Mouse (Mus musculus) forebrain, postnatal 0 days (tissue): ENCODE measurements around the gene Irgm1. TPM values are rescaled to one million over a fixed set of nuclear protein-coding genes. Genes with fewer than 3 reads are reported as not detected.

Experiments used
- ATAC-seq: fragments of 200-750 bp; cut with Nextera tagmentation; 2 replicates; pipeline ENCODE4 v1.8.0; 2017; ENCODE audit warnings: mild to moderate bottlenecking, moderate library complexity
- DNase-seq: peaks from one replicate; pipeline ENCODE4 v3.0.0-alpha.2; 2015
- H3K27ac ChIP-seq: fragments of 300-500 bp; sonication (generic); 2 replicates; pipeline ENCODE4 v1.5.1; 2014; ENCODE audit warnings: low read depth, mild to moderate bottlenecking, antibody characterized with exemption, low read length, moderate library complexity, mixed read lengths
- H3K27me3 ChIP-seq: fragments of 300-500 bp; sonication (generic); 2 replicates; pipeline ENCODE4 v1.6.1; 2014; ENCODE audit warnings: mild to moderate bottlenecking, low read length, mixed read lengths; ENCODE audit not compliant: insufficient read depth
- H3K36me3 ChIP-seq: fragments of 300-500 bp; sonication (generic); 2 replicates; pipeline ENCODE4 v1.6.1; 2014; ENCODE audit warnings: mild to moderate bottlenecking, moderate library complexity; ENCODE audit not compliant: insufficient read depth
- H3K4me1 ChIP-seq: fragments of 300-500 bp; sonication (generic); 2 replicates; pipeline ENCODE4 v1.6.1; 2014; ENCODE audit warnings: antibody characterized with exemption; ENCODE audit not compliant: insufficient read depth
- H3K4me2 ChIP-seq: fragments of 300-500 bp; sonication (generic); 2 replicates; pipeline ENCODE4 v1.6.1; 2014; ENCODE audit warnings: low read depth, mild to moderate bottlenecking, moderate library complexity
- H3K4me3 ChIP-seq: fragments of 300-500 bp; sonication (generic); 2 replicates; pipeline ENCODE4 v1.5.1; 2014; ENCODE audit warnings: low read depth, low read length, mixed read lengths
- H3K9ac ChIP-seq: fragments of 300-500 bp; sonication (generic); 2 replicates; pipeline ENCODE4 v1.6.1; 2014; ENCODE audit warnings: mild to moderate bottlenecking
- H3K9me3 ChIP-seq: fragments of 300-500 bp; sonication (generic); 2 replicates; pipeline ENCODE4 v1.6.1; 2016; ENCODE audit warnings: low read length
- CTCF ChIP-seq: sonication (generic); IDR thresholded peaks from 2 replicates; pipeline ENCODE4 v1.5.1; 2016; ENCODE audit warnings: antibody characterized with exemption, control low read depth, low read depth
- WGBS: fragments of 180-500 bp; shearing (Covaris S2); extraction: QIAGEN DNeasy Blood & Tissue Kit; methylation state at CpG from one replicate; pipeline ENCODE4 v1.1.7; 2014; 5-methylcytosine and 5-hydroxymethylcytosine counted together
- polyA plus RNA-seq: library from polyadenylated mRNA; unstranded; fragments of >200 nt; fragmentation: Nextera tagmentation; extraction: Ambion mirVana; gene quantifications from 2 replicates; pipeline ENCODE4 v1.2.1, GENCODE M21; 2015
- total RNA-seq: library from RNA; depleted of rRNA; stranded (reverse); fragments of >200 nt; gene quantifications from 2 replicates; pipeline ENCODE4 v1.2.3, GENCODE M21; 2014; rRNA removed

Irgm1 gene
- total and polyA plus RNA-seq, 2 experiments from 2014 or later = 4.9 to 6.7 TPM

DNA sequence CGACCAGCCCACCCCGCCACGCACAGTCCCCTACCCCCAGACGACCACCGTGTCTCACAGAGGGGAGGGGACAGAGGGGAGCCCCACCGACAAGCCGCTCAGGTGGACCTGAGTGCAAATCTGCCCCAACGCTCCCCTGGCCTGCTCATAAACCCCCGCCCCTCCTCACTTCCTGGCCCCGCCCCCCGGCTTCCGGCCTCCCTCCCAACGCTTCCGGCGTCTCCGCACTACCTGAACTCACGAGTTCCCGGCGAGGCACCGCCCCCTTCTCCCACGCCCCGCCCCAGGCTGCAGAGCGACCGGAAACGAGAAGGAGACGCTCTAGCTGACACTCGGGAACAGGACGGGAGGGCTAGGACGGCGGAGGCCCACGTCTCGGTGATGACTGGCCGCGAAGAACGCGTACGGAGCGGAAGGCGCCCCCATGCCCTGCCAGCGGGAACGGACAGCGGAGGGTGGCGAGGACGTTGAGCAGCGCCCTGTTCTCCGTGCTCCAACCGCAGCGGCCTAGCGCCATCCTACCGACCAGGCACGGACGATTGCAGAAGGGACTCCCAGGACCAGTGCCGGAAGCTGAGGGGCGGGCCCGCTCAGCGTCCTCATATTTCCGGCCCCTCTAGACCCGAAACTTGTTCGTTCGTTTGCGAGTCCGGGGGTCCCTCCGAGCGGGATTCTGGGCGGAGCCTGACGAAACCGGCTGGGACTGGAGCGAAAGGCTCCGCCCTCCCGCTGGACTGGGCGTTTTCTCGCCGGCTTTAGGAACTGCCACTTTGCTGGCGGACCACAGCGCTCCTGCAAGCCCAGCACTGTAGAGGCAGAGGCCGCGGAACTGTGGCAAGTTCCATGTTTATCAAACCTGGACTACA, 54.5 kb downstream of the Irgm1 start, which contains the start of gene Trim41:
Trim41 (minus strand) TSS at position 554 of the 866 bp plus-strand sequence.
- ATAC-seq (peak; percentile 97), DNase-seq (peak; percentile 98)
- H3K4me2 ChIP-seq = peak within 1 kb of the TSS; percentile 86
- H3K4me3 ChIP-seq = peak within 1 kb of the TSS; percentile 88
- H3K9ac ChIP-seq = peak within 1 kb of the TSS; percentile 75
- peaks cover 12% of the 10 kb centered on the region; the same call in 1 of the 2 replicates for H3K4me1 ChIP-seq
- peaks cover 18% of the 10 kb centered on the region for H3K36me3 ChIP-seq
- no peaks in the 10 kb centered on the region for H3K27me3 ChIP-seq
- peak within 1 kb of the TSS; percentile 93 for H3K27ac ChIP-seq
- 1% methylated on average over 74 of the region's 77 CpGs for WGBS
- TF ChIP-seq CTCF = peak; percentile 47
- H3K9me3 ChIP-seq = no peaks in the 10 kb centered on the region

DNA sequence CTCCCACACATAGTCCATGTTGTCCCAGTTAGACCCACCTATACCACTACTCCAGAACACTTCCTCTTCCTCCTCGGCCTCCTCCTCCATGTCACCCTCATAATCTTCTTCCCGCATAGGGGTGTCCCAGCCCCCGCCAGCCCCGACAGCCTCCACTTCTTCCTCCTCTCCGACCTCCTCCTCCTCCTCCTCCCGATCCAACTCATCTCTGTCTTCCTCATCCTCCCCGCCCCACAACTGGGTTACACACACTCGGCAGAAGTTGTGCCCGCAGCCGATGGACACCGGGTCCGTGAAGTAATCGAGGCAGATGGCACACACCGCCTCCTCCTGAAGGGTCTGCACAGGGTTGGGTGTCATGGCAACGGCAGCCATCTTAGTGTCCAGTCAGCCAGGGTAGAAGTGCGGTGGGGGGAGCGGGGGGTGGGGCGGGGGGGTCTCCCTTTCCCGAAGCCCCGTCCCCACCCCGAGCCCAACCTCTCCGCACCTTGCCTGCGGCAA, 55.2 kb downstream of the Irgm1 start:
- peaks cover 25% of the 10 kb centered on the region for H3K36me3 ChIP-seq
- H3K4me2 ChIP-seq = peak overlapping the region; percentile 86
- peak; percentile 52 for ATAC-seq
- peak overlapping the region; percentile 88 for H3K4me3 ChIP-seq
- no peaks in the 10 kb centered on the region for H3K27me3 ChIP-seq
- peaks cover 12% of the 10 kb centered on the region; the same call in 1 of the 2 replicates for H3K4me1 ChIP-seq
- peak overlapping the region; percentile 75 for H3K9ac ChIP-seq
- DNase-seq = no peak
- WGBS = 4% methylated on average over 22 of the region's 23 CpGs
- H3K9me3 ChIP-seq = no peaks in the 10 kb centered on the region
- peak overlapping the region; percentile 93 for H3K27ac ChIP-seq
- no peak for TF ChIP-seq CTCF

- Histone ChIP-seq H3K4me3 (peak overlapping the region; percentile 88), H3K27me3 (no peaks in the 10 kb centered on the region), H3K9ac (peak overlapping the region; percentile 75), H3K4me2 (peak overlapping the region; percentile 86), H3K27ac (0 out of 2 replicates have a peak overlapping the region, but pooled peaks have one; percentile 93), H3K36me3 (peaks cover 29% of the 10 kb centered on the region), H3K4me1 (peaks cover 12% of the 10 kb centered on the region; the same call in 1 of the 2 replicates), H3K9me3 (no peaks in the 10 kb centered on the region)
- DNase-seq (no peak), ATAC-seq (no peak)
- TF ChIP-seq CTCF = no peak
- 78% methylated on average over 16 of the region's 16 CpGs for WGBS
Observed at GRCm38 (mm10) chr11:48815851-48816250, 55.6 kb downstream of the Irgm1 start.

DNA sequence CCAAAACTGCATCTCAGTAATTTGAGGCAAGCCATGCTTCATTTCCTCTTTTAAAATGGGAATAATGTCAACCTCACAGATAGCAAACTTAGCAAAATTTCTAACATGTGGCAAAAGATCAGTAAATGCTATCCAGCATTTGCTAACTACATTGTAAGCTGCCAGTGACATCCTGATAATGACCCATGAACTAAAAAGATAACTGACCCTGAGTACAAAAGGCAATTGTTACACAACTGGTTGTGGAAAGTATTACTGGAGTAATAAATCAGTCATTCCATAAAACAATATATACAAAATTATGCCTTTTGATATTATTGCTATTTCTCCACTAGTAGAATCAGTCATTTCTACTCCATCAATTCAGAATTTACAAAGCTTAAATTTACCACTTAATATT, 57.7 kb downstream of the Irgm1 start:
- peaks cover 12% of the 10 kb centered on the region; the same call in 1 of the 2 replicates for H3K4me1 ChIP-seq
- TF ChIP-seq CTCF = no peak
- H3K4me3 ChIP-seq = no peak overlapping the region
- no peaks in the 10 kb centered on the region for H3K27me3 ChIP-seq
- H3K27ac ChIP-seq = no peak overlapping the region
- no peak overlapping the region for H3K9ac ChIP-seq
- H3K36me3 ChIP-seq = peaks cover 47% of the 10 kb centered on the region
- ATAC-seq = no peak
- H3K4me2 ChIP-seq = no peak overlapping the region
- no peak for DNase-seq
- H3K9me3 ChIP-seq = no peaks in the 10 kb centered on the region

Other genes starting within 250 kb of the Irgm1 start
- gene Rack1, start 71.4 kb downstream of the Irgm1 start, total RNA-seq = 1,021 and 1,323 TPM in 2 replicates
- gene Rack1, start 71.4 kb downstream of the Irgm1 start, polyA plus RNA-seq = 368 and 466 TPM in 2 replicates
- gene Trim41, start 54.3 kb downstream of the Irgm1 start, total RNA-seq = 42.2 and 47.1 TPM in 2 replicates
- gene Trim41, start 54.3 kb downstream of the Irgm1 start, polyA plus RNA-seq = 4.4 TPM in 2 replicates
- gene Trim7, start 45.5 kb downstream of the Irgm1 start, total RNA-seq = 5.6 and 9.5 TPM in 2 replicates
- 1.9 and 2.5 TPM in 2 replicates for gene Trim7, start 45.5 kb downstream of the Irgm1 start, polyA plus RNA-seq
- gene Gm12184, start 45.0 kb downstream of the Irgm1 start, total RNA-seq = 8.0 and 9.3 TPM in 2 replicates
- gene Gm12184, start 45.0 kb downstream of the Irgm1 start, polyA plus RNA-seq = 3.7 and 5.0 TPM in 2 replicates
- gene Gm5431, start 30.5 kb upstream of the Irgm1 start, total RNA-seq = 0.29 and 0.38 TPM in 2 replicates
- gene Gm5431, start 30.5 kb upstream of the Irgm1 start, polyA plus RNA-seq = 0.10 and 0.19 TPM in 2 replicates
- gene Psme2b, start 74.5 kb upstream of the Irgm1 start, total RNA-seq = 1.8 TPM in 2 replicates
- 1.5 and 2.0 TPM in 2 replicates for gene Psme2b, start 74.5 kb upstream of the Irgm1 start, polyA plus RNA-seq
- not detected in 2 replicates for gene Olfr56, start 107.2 kb upstream of the Irgm1 start, total RNA-seq
- not detected in 2 replicates for gene Olfr56, start 107.2 kb upstream of the Irgm1 start, polyA plus RNA-seq
- 0.52 and 0.92 TPM in 2 replicates for gene 9930111J21Rik1, start 107.7 kb upstream of the Irgm1 start, total RNA-seq
- gene 9930111J21Rik1, start 107.7 kb upstream of the Irgm1 start, polyA plus RNA-seq = 0.10 and 0.24 TPM in 2 replicates
- not detected in 2 replicates for gene Gm12185, start 120.5 kb upstream of the Irgm1 start, total RNA-seq
- not detected in 2 replicates for gene Gm12185, start 120.5 kb upstream of the Irgm1 start, polyA plus RNA-seq
- gene Tgtp1, start 122.5 kb upstream of the Irgm1 start, total RNA-seq = 0.48 TPM in 1 of 2 replicates, not detected in the other
- gene Tgtp1, start 122.5 kb upstream of the Irgm1 start, polyA plus RNA-seq = 0.26 and 0.28 TPM in 2 replicates
- 0.62 and 1.0 TPM in 2 replicates for gene 9930111J21Rik2, start 179.6 kb upstream of the Irgm1 start, total RNA-seq
- 0.05 and 0.29 TPM in 2 replicates for gene 9930111J21Rik2, start 179.6 kb upstream of the Irgm1 start, polyA plus RNA-seq
- 0.46 TPM in 1 of 2 replicates, not detected in the other for gene Tgtp2, start 192.5 kb upstream of the Irgm1 start, total RNA-seq
- 0.13 TPM in 1 of 2 replicates, not detected in the other for gene Tgtp2, start 192.5 kb upstream of the Irgm1 start, polyA plus RNA-seq
- 1.2 and 1.6 TPM in 2 replicates for gene Ifi47, start 204.9 kb upstream of the Irgm1 start, total RNA-seq
- gene Ifi47, start 204.9 kb upstream of the Irgm1 start, polyA plus RNA-seq = 0.67 and 0.70 TPM in 2 replicates
- gene Olfr1396, start 243.2 kb upstream of the Irgm1 start, total RNA-seq = 0.05 TPM in 1 of 2 replicates, not detected in the other
- 0.05 TPM in 1 of 2 replicates, not detected in the other for gene Olfr1396, start 243.2 kb upstream of the Irgm1 start, polyA plus RNA-seq